31 mouse cellular contexts compared by ENCODE assay signal in the genomic region with DNA sequence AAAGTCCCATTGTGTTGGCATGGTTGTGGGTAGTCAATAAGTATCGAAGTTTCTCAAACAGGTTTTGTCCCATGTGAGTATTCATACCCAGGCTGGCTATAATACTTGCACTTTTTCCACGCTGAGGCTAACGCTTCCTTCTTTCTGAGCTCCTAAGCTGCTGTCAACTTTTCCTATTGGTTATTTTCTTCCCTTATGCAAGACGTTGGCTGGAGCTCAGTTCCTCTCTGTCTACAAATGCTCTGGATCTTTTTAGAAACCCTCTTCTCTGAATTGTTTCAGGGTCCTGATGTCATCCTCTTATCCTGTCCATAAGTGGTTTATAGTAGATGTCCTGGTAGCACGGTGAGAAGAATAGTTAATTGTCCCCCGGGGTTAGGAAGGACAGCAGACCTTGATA.
"Had no signal": no experiment of that assay in that cellular context is flagged by ENCODE, and none has a peak within 500 bp of the region (broad histone marks: within the 10 kb centered on the region; RNA-seq: fewer than 3 reads in every experiment).

No protein-coding gene starts in this region.

- DNase-seq: left cerebral cortex, postnatal 4 days; liver; liver, embryonic 13.5 days; liver, postnatal 0 days; lung, adult 18-20 months; lung, adult 2 months; lung, embryonic 14.5 days; lung, postnatal 10 days; lung, postnatal 14 days; lung, postnatal 36 days; lung, postnatal 4 days; midbrain, embryonic 14.5 days had no signal

- H3K9ac ChIP-seq: limb, embryonic 12.5 days; limb, embryonic 13.5 days; limb, embryonic 15.5 days; liver, embryonic 12.5 days; liver, embryonic 13.5 days; liver, embryonic 14.5 days; liver, embryonic 15.5 days; liver, postnatal 0 days; lung, embryonic 14.5 days; lung, embryonic 15.5 days; midbrain, embryonic 12.5 days; midbrain, embryonic 13.5 days; midbrain, embryonic 15.5 days had no signal

- H3K4me3 ChIP-seq: limb, embryonic 10.5 days; limb, embryonic 12.5 days; limb, embryonic 13.5 days; limb, embryonic 15.5 days; liver, embryonic 12.5 days; liver, embryonic 13.5 days; liver, embryonic 15.5 days; lung, embryonic 15.5 days; megakaryocyte, embryonic 14.5 days; midbrain, embryonic 10.5 days; midbrain, embryonic 12.5 days; midbrain, embryonic 13.5 days; midbrain, embryonic 15.5 days; myocyte had no signal

- H3K27me3 ChIP-seq: limb, embryonic 12.5 days; limb, embryonic 13.5 days; limb, embryonic 15.5 days; liver, embryonic 12.5 days; liver, embryonic 13.5 days; liver, embryonic 15.5 days; lung, embryonic 15.5 days; megakaryocyte, embryonic 14.5 days; midbrain, embryonic 12.5 days; midbrain, embryonic 13.5 days; midbrain, embryonic 15.5 days had no signal

- H3K36me3 ChIP-seq: limb, embryonic 10.5 days; limb, embryonic 12.5 days; limb, embryonic 13.5 days; limb, embryonic 15.5 days; liver, embryonic 12.5 days; liver, embryonic 13.5 days; liver, embryonic 15.5 days; lung, embryonic 15.5 days; midbrain, embryonic 10.5 days; midbrain, embryonic 12.5 days; midbrain, embryonic 13.5 days; midbrain, embryonic 15.5 days had no signal

- H3K4me2 ChIP-seq: limb, embryonic 12.5 days; limb, embryonic 13.5 days; limb, embryonic 15.5 days; liver, embryonic 11.5 days; liver, embryonic 12.5 days; liver, embryonic 13.5 days; liver, embryonic 15.5 days; lung, embryonic 14.5 days; lung, embryonic 15.5 days; midbrain, embryonic 11.5 days; midbrain, embryonic 12.5 days; midbrain, embryonic 13.5 days; midbrain, embryonic 15.5 days had no signal

- H3K9me3 ChIP-seq: limb, embryonic 10.5 days; limb, embryonic 13.5 days; limb, embryonic 15.5 days; liver, embryonic 13.5 days; liver, embryonic 15.5 days; lung, embryonic 15.5 days; midbrain, embryonic 10.5 days; midbrain, embryonic 12.5 days; midbrain, embryonic 13.5 days; midbrain, embryonic 15.5 days had no signal

- H3K4me1 ChIP-seq: limb, embryonic 10.5 days; limb, embryonic 12.5 days; limb, embryonic 13.5 days; limb, embryonic 15.5 days; liver, embryonic 12.5 days; liver, embryonic 13.5 days; liver, embryonic 15.5 days; lung, embryonic 15.5 days; megakaryocyte, embryonic 14.5 days; midbrain, embryonic 10.5 days; midbrain, embryonic 12.5 days; midbrain, embryonic 13.5 days; midbrain, embryonic 15.5 days had no signal

- H3K27ac ChIP-seq: limb, embryonic 10.5 days; limb, embryonic 12.5 days; limb, embryonic 13.5 days; limb, embryonic 15.5 days; liver, embryonic 12.5 days; liver, embryonic 13.5 days; liver, embryonic 14.5 days; liver, embryonic 15.5 days; lung, embryonic 15.5 days; macrophage; midbrain, embryonic 10.5 days; midbrain, embryonic 12.5 days; midbrain, embryonic 13.5 days; midbrain, embryonic 15.5 days had no signal

- ATAC-seq: liver, embryonic 12.5 days; liver, postnatal 0 days; lung, postnatal 0 days; midbrain, embryonic 13.5 days; midbrain, embryonic 15.5 days; midbrain, embryonic 16.5 days had no signal
